Mouse (Mus musculus): ENCODE measurements at regions not wholly inside any gene's neighbourhood (a gene's known extent, or its start where the extent isn't known, plus 50 kb on each side); places are given as distances from the start of the nearest gene placed in this dataset.

DNA sequence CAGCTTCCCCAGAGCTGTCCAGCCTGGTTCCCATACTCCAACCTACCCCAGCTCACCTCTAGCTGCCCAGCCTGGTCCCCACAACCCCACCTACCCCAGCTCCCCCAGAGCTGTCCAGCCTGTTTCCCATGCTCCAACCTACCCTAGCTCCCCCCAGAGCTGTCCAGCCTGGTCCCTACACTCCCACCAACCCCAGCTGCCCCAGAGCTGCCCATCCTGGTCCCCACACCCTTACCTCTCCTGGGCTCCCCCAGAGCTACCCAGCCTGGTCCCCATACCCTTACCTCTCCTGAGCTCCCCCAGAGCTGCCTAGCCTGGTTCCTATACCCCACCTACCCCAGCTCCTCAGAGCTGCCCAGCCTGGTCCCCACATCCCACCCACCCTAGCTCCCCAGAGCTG lies 125.3 kb upstream of the Adam6b start:
- TF ChIP-seq CTCF (IDR thresholded peaks at IDR 0.05; ENCODE audit: low read depth, low read length) (no peak), POLR2AphosphoS5 (IDR thresholded peaks at IDR 0.05; ENCODE audit: insufficient replicate concordance, low read depth, low read length) (no peak), TAL1 (conservative IDR thresholded peaks at IDR 0.05; ENCODE audit: low read depth, low read length) (no peak), GATA1 (IDR thresholded peaks at IDR 0.05; ENCODE audit: borderline replicate concordance, low read length) (no peak), GATA2 (IDR thresholded peaks at IDR 0.05; ENCODE audit: borderline replicate concordance, low read depth, low read length) (no peak)

Data from G1E (cell line).